Mouse (Mus musculus) MEL (cell line): ENCODE data around the gene Rhox13.

Experiments
- CHD2 ChIP-seq: IDR thresholded peaks from 2 replicates; pipeline ENCODE4 v1.6.1; 2011; ENCODE audit warnings: low read length, improper control_type of control experiment
- CTCF ChIP-seq, 3 experiments: IDR thresholded peaks in 2 of 3; conservative IDR thresholded peaks in 1 of 3; 2 replicates each; pipeline ENCODE4 v1.5.1; 2011 to 2012; ENCODE audit warnings: low read length in 3 of 3, low read depth in 2 of 3, mild to moderate bottlenecking in 2 of 3, improper control_type of control experiment in 1 of 3, inconsistent platforms in 1 of 3, mixed read lengths in 1 of 3, moderate library complexity in 1 of 3; ENCODE audit not compliant: control insufficient read depth in 1 of 3, insufficient read depth in 1 of 3, poor library complexity in 1 of 3, severe bottlenecking in 1 of 3
- EP300 ChIP-seq, 2 experiments: IDR thresholded peaks; 2 replicates each; pipeline ENCODE4 v1.6.1; 2011; ENCODE audit warnings: improper control_type of control experiment in 2 of 2, low read length in 2 of 2, low read depth in 1 of 2, mild to moderate bottlenecking in 1 of 2
- ETS1 ChIP-seq: IDR thresholded peaks from 2 replicates; pipeline ENCODE4 v1.6.1; 2012; ENCODE audit warnings: low read depth, mild to moderate bottlenecking, inconsistent platforms, low read length, improper control_type of control experiment, moderate library complexity
- GATA1 ChIP-seq: IDR thresholded peaks from 2 replicates; pipeline ENCODE4 v1.6.1; 2011; ENCODE audit warnings: low read depth, low read length, improper control_type of control experiment
- KAT2A ChIP-seq: conservative IDR thresholded peaks from 2 replicates; pipeline ENCODE4 v1.6.1; 2012; ENCODE audit warnings: low read depth, low read length, improper control_type of control experiment, inconsistent platforms
- POLR2A ChIP-seq, 2 experiments: IDR thresholded peaks; 2 replicates each; pipeline ENCODE4 v1.6.1; 2011 to 2012; ENCODE audit warnings: low read length in 2 of 2, mild to moderate bottlenecking in 2 of 2, control low read depth in 1 of 2, improper control_type of control experiment in 1 of 2, low read depth in 1 of 2, moderate library complexity in 1 of 2; ENCODE audit not compliant: control insufficient read depth in 1 of 2, insufficient read depth in 1 of 2, poor library complexity in 1 of 2
- RAD21 ChIP-seq: IDR thresholded peaks from 2 replicates; pipeline ENCODE4 v1.6.1; 2011; ENCODE audit warnings: mild to moderate bottlenecking, low read depth, low read length, improper control_type of control experiment
- USF2 ChIP-seq, 2 experiments: IDR thresholded peaks; 2 replicates each; pipeline ENCODE4 v1.6.1; 2011 to 2012; ENCODE audit warnings: improper control_type of control experiment in 2 of 2, low read length in 2 of 2, borderline replicate concordance in 1 of 2, inconsistent platforms in 1 of 2, low read depth in 1 of 2, mild to moderate bottlenecking in 1 of 2; ENCODE audit not compliant: insufficient read depth in 1 of 2

- TF ChIP-seq RAD21 (no peak), POLR2A (IDR thresholded peaks at IDR 0.05; ENCODE audit: control insufficient read depth in 1 of 2, insufficient read depth in 1 of 2, low read depth in 1 of 2, low read length in 2 of 2, poor library complexity in 1 of 2) (no peak), EP300 (IDR thresholded peaks at IDR 0.05; ENCODE audit: low read depth in 1 of 2, low read length in 2 of 2) (no peak), CTCF (IDR thresholded peaks at IDR 0.05 in 2 of 3, conservative IDR thresholded peaks at IDR 0.05 in 1 of 3; ENCODE audit: control insufficient read depth in 1 of 3, insufficient read depth in 1 of 3, low read depth in 2 of 3, low read length in 3 of 3, poor library complexity in 1 of 3, severe bottlenecking in 1 of 3) (no peak), KAT2A (no peak), USF2 (IDR thresholded peaks at IDR 0.05; ENCODE audit: borderline replicate concordance in 1 of 2, insufficient read depth in 1 of 2, low read depth in 1 of 2, low read length in 2 of 2) (no peak), ETS1 (no peak), GATA1 (no peak), CHD2 (no peak)
Observed at GRCm38 (mm10) chrX:38110807-38111206, 10.2 kb upstream of the Rhox13 start, which contains the start of gene Rhox12.
